Mouse (Mus musculus): ENCODE measurements around the gene Fam183b.
"Not testable (repeated sequence)": the region's sequence is repeated elsewhere in the genome, so short reads cannot be mapped to it uniquely, and the experiment has no call there.

Fam183b gene

GRCm38 (mm10) chr11:58801558-58802228 is at the start of gene Fam183b:
Gene Fam183b, minus strand, starts transcription at chr11:58801960.
- DNase-seq (ENCODE audit: low spot score in 2 of 2): peak in 1 of 2 experiments; percentile 47

GRCm38 (mm10) chr11:58849731-58850130 is 48.0 kb upstream of the Fam183b start:
- no peak for DNase-seq (ENCODE audit: low spot score in 2 of 2)

DNA sequence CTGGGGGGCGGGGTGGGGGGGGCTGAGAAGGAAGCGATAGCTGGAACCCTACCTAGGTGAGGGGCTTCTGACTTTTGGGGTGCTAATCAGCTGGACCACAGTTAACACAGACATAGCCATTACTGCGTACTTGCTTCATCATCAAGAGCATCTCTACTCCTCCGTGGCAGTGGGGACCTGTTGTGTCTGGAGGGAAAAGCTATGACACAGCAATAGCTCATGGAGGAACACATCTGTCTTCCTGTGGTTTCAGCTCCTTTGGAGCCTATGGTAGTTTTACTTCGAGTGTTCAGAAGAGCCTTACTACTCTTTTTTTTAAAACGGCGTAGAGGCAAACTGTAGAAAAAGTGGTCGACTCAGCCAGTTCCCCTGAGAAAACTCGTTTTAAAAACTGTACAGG is 45.9 kb upstream of the Fam183b start:
- no peak for DNase-seq (ENCODE audit: low spot score in 2 of 2)

GRCm38 (mm10) chr11:58846919-58847461 is 45.2 kb upstream of the Fam183b start, which contains the start of gene Gm12258:
Gene Gm12258, plus strand, starts transcription at chr11:58847158.
- DNase-seq (ENCODE audit: low spot score in 2 of 2): peak; percentile 57 to 85

GRCm38 (mm10) chr11:58838951-58839350 is 37.2 kb upstream of the Fam183b start, which contains the start of gene Olfr311:
Gene Olfr311, plus strand, starts transcription at chr11:58839251.
- not testable (repeated sequence) for DNase-seq (ENCODE audit: low spot score in 2 of 2)

- DNase-seq (ENCODE audit: low spot score in 2 of 2): not testable (repeated sequence)
Measured at GRCm38 (mm10) chr11:58832541-58832940, 30.8 kb upstream of the Fam183b start.

DNA sequence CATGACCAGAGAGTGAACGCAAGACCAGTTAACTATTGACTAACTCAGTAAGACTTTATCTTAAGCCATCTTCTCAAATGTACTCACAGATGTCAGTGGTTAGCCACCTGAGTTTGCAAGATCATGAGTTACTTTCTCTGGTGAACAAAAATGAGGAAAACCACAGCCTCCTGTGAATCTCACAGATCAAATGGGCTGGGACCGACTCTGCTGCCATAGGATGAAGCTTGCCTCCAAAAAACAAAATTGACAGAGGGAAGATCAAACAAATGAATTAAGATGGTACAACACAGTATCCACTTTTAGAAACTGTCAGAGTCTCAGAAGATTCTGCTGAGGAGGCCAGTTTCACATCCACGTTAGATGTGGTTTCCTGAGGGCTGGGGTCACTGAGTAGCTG is 28.0 kb upstream of the Fam183b start:
- no peak for DNase-seq (ENCODE audit: low spot score in 2 of 2)

DNA sequence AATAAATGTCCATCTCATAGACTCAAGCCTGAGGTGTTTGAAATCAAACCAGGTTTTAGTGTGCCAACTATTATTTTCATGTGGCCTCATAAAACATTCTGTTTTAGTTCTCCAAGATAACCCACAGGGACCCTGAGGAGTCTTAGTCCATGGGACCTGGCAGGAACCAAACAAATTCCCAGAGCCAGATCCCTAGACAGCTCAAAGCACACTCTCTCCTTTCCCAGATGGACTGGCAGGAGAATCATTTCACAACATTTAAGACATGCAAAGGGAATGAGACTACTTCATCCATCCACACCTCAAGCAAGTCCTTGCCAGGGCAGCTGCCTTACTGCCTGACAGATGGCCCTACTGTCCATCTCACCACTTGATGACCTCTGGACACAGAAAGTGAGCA is 27.2 kb upstream of the Fam183b start, which contains the start of gene Olfr312:
Gene Olfr312 (plus strand): TSS at position 301 of the 400 bp plus-strand sequence.
- DNase-seq (ENCODE audit: low spot score in 2 of 2): not testable (repeated sequence)

DNA sequence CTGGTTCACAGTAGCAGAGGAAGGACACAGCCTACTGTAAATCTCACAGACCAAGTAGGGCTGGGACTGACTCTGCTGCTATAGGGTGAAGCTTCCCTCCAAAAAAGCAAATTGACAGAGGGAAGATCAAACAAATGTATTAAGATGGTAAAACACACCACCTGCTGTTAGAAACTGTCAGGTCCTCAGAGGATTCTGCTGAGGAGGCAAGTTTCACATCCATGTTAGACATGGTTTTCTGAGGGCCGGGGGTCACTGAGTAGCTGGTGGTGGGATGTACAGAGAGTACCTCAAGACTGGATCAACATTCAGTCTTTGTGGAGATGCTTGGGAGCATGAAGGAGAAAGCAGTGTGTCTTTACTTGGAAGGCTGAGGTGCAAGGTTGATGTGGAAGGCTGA is 13.9 kb upstream of the Fam183b start:
- no peak for DNase-seq (ENCODE audit: low spot score in 2 of 2)

DNA sequence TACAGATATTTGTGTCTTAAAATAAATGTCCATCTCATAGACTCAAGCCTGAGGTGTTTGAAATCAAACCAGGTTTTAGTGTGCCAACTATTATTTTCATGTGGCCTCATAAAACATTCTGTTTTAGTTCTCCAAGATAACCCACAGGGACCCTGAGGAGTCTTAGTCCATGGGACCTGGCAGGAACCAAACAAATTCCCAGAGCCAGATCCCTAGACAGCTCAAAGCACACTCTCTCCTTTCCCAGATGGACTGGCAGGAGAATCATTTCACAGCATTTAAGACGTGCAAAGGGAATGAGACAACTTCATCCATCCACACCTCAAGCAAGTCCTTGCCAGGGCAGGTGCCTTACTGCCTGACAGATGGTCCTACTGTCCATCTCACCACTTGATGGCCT is 12.9 kb upstream of the Fam183b start, which contains the start of gene Olfr313:
Gene Olfr313 (plus strand): TSS at position 301 of the 400 bp plus-strand sequence.
- DNase-seq (ENCODE audit: low spot score in 2 of 2): not testable (repeated sequence)

- no peak for DNase-seq (ENCODE audit: low spot score in 2 of 2)
Measured at GRCm38 (mm10) chr11:58812001-58812400, 10.2 kb upstream of the Fam183b start.

GRCm38 (mm10) chr11:58804393-58804792 is 2.6 kb upstream of the Fam183b start:
- no peak for DNase-seq (ENCODE audit: low spot score in 2 of 2)

- DNase-seq (ENCODE audit: low spot score in 2 of 2): no peak
Measured at GRCm38 (mm10) chr11:58803871-58804270, 2.1 kb upstream of the Fam183b start.

- no peak for DNase-seq (ENCODE audit: low spot score in 2 of 2)
Measured at GRCm38 (mm10) chr11:58799747-58800146, 2.0 kb downstream of the Fam183b start.

DNA sequence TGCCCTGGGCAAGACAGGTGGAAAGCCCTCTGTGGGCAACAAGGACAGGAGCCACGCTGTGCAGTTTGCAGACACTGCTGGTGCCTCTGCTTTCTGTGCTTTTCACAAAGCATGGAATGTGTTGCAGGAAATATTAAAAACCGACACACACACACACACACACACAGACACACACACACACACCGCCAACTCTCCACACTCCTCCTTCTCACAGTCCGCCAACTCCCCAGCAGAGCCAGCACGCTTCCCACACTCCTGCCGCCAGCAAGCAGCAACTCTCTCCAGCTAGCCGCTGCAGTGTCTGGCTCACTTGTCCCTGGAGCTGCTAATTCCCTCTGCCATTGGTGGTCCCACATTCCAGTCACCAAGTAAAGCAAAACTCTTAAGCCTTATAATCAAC is 4.9 kb downstream of the Fam183b start:
- no peak for DNase-seq (ENCODE audit: low spot score in 2 of 2)

DNA sequence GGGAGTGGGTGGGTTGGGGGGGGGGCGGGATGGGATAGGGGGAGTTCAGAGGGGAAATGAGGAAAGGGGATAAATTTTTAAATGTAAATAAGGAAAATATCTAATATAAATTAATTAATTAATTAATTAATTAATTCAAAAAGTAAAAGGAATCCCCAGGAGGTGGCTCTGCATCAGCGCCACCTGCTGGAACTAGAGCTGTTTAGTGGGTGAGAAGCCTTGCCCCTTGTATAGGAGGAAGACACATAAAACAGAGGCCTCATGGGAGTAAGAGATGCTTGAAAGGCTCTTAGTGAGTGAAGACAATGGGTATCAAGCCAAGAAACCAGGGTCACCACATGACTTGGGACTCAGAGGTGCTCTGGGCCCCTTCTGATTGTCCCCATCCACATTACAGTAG is 5.9 kb downstream of the Fam183b start:
- no peak for DNase-seq (ENCODE audit: low spot score in 2 of 2)

DNA sequence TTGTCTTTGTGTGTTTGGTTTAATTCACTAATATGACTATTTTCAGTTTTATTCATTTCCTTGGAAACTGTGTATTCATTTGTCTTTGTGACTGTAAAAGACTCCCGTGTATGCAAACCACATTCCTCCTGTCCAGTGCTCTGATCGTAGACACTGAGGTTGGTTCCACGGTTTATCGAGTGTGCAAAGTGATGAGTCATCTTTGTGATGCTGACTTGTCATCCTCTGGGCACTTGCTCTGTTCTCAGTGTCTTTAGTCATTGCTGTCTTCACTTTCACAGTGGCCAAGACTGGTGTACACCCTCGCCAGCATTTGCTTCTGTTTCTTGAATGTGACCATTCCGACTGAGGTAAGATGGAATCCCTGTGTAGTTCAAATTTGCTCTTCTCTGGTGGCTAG is 11.1 kb downstream of the Fam183b start:
- DNase-seq (ENCODE audit: low spot score in 2 of 2): no peak

DNA sequence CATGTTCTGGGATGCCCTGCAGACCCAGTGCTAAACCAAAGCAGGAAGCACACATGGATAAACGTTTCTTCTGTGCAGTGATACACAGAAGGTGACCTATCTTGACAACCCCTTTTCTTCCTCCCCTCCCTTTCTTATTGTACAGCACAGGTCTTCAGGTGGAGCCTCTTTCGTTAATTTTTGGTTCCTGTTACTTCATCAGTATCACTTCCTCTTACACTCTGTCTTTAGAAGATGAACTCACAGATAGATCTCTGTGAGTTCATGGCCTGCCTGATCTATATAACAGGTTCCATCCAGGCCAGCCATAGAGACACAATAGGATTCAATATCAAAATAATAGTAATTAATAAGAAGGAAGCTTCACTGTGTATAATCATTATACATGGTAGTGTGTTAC is 11.7 kb downstream of the Fam183b start:
- DNase-seq (ENCODE audit: low spot score in 2 of 2): no peak

- DNase-seq (ENCODE audit: low spot score in 2 of 2): no peak
Measured at GRCm38 (mm10) chr11:58789532-58789931, 12.2 kb downstream of the Fam183b start.

DNA sequence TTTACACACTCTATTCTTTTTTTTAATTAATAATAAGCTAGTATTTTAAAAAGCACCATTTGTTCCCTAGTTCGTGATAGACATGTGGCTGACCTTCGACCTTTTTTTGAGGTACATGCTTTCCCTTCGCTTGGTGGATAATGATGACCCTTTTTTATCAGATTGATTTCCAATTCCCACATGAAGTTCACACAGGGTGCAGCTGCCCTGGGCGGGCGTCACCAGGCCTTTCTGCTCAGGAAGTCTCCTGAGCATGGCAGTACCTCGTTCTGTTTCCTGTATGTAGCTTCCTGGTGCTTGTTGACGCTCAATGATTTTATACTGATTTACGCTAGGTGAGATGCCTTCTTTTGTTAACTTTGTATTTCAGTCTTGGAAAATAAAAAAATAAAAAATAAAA is 13.4 kb downstream of the Fam183b start:
- no peak for DNase-seq (ENCODE audit: low spot score in 2 of 2)

GRCm38 (mm10) chr11:58787651-58788050 is 14.1 kb downstream of the Fam183b start:
- no peak for DNase-seq (ENCODE audit: low spot score in 2 of 2)

- DNase-seq (ENCODE audit: low spot score in 2 of 2): no peak
Measured at GRCm38 (mm10) chr11:58784182-58784581, 17.6 kb downstream of the Fam183b start.

DNA sequence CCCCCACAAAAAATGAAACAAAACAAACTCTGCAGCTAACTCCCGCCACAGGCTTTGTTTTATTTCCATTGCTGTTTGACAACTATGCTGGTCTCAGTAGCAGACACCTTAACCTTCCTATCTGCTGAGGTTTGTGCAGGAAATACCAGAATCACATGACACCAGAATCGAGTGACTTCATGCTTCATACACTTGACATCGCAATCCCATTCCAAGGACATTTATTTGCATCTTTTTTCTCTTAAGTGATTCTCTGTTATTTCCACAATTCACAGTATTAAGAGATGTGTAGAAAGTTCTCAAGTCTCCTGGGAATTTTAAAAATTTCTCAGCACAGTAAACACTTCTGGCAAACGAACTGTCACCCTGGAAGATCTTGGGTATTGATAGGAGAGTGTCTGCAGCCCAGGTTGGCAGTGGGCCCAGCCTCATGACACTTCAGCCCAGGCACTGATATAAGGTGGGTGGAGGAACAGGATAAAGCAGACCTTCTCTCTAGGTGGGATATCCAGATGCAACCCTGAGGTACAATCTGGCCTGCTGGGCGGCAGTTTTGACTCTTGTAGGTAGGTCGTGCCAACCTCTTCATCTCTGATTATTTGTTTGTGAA is 19.2 kb downstream of the Fam183b start, which contains the start of gene Olfr314:
Gene Olfr314 (plus strand): TSS at position 473 of the 610 bp plus-strand sequence.
- DNase-seq (ENCODE audit: low spot score in 2 of 2): no peak

Measured in cerebellum, postnatal 4 days (tissue).